Mouse (Mus musculus): Measurements from ENCODE around the gene Csf3. TPM values are rescaled to one million over a fixed set of nuclear protein-coding genes. Genes with fewer than 3 reads are reported as not detected.
"Not testable (repeated sequence)": the region's sequence is repeated elsewhere in the genome, so short reads cannot be mapped to it uniquely, and the experiment has no call there.

Gene Csf3
- polyA plus RNA-seq, 1 experiment from 2014 or later: not detected

GRCm38 (mm10) chr11:98731134-98731533, 30.1 kb downstream of the Csf3 start:
- Histone ChIP-seq H3K4me1 (ENCODE audit: control insufficient read depth, insufficient read depth, low read length) (no peaks in the 10 kb centered on the region), H3K9ac (ENCODE audit: low read length) (no peak overlapping the region), H3K27ac (ENCODE audit: low read depth, low read length) (no peak overlapping the region), H3K36me3 (ENCODE audit: control insufficient read depth, insufficient read depth, low read length) (no peaks in the 10 kb centered on the region), H3K27me3 (ENCODE audit: control insufficient read depth, insufficient read depth, low read length) (no peaks in the 10 kb centered on the region), H3K4me3 (ENCODE audit: low read depth, low read length) (no peak overlapping the region), H3K4me2 (ENCODE audit: low read depth) (no peak overlapping the region), H3K9me3 (ENCODE audit: control insufficient read depth, low read length) (peaks cover 5% of the 10 kb centered on the region; the same call in 1 of the 2 replicates)
- DNase-seq (ENCODE audit: low spot score) (no peak), ATAC-seq (ENCODE audit: insufficient read depth, low FRiP score, low TSS enrichment) (no peak)
- 60% methylated on average over 5 of the region's 5 CpGs for WGBS

- H3K9ac ChIP-seq (ENCODE audit: low read length): no peak overlapping the region
- H3K4me1 ChIP-seq (ENCODE audit: control insufficient read depth, insufficient read depth, low read length): no peaks in the 10 kb centered on the region
- no peak overlapping the region for H3K4me2 ChIP-seq (ENCODE audit: low read depth)
- H3K27ac ChIP-seq (ENCODE audit: low read depth, low read length): no peak overlapping the region
- ATAC-seq (ENCODE audit: insufficient read depth, low FRiP score, low TSS enrichment): no peak
- 74% methylated on average over 3 of the region's 3 CpGs for WGBS
- no peak for DNase-seq (ENCODE audit: low spot score)
- H3K27me3 ChIP-seq (ENCODE audit: control insufficient read depth, insufficient read depth, low read length): no peaks in the 10 kb centered on the region
- peaks cover 5% of the 10 kb centered on the region; the same call in 1 of the 2 replicates for H3K9me3 ChIP-seq (ENCODE audit: control insufficient read depth, low read length)
- no peak overlapping the region for H3K4me3 ChIP-seq (ENCODE audit: low read depth, low read length)
- H3K36me3 ChIP-seq (ENCODE audit: control insufficient read depth, insufficient read depth, low read length): no peaks in the 10 kb centered on the region
These were observed 33.0 kb downstream of the Csf3 start for GRCm38 (mm10) chr11:98734020-98734419.

- peaks cover 5% of the 10 kb centered on the region; the same call in 1 of the 2 replicates for H3K9me3 ChIP-seq (ENCODE audit: control insufficient read depth, low read length)
- no peaks in the 10 kb centered on the region for H3K36me3 ChIP-seq (ENCODE audit: control insufficient read depth, insufficient read depth, low read length)
- WGBS: 89% methylated on average over 4 of the region's 4 CpGs
- H3K27ac ChIP-seq (ENCODE audit: low read depth, low read length): no peak overlapping the region
- DNase-seq (ENCODE audit: low spot score): no peak
- peaks cover 5% of the 10 kb centered on the region for H3K4me1 ChIP-seq (ENCODE audit: control insufficient read depth, insufficient read depth, low read length)
- H3K27me3 ChIP-seq (ENCODE audit: control insufficient read depth, insufficient read depth, low read length): no peaks in the 10 kb centered on the region
- H3K9ac ChIP-seq (ENCODE audit: low read length): no peak overlapping the region
- H3K4me2 ChIP-seq (ENCODE audit: low read depth): no peak overlapping the region
- no peak for ATAC-seq (ENCODE audit: insufficient read depth, low FRiP score, low TSS enrichment)
- no peak overlapping the region for H3K4me3 ChIP-seq (ENCODE audit: low read depth, low read length)
These were observed 34.0 kb downstream of the Csf3 start for GRCm38 (mm10) chr11:98735111-98735510.

GRCm38 (mm10) chr11:98736176-98736575, 35.1 kb downstream of the Csf3 start:
- DNase-seq (ENCODE audit: low spot score) (no peak), ATAC-seq (ENCODE audit: insufficient read depth, low FRiP score, low TSS enrichment) (no peak)
- WGBS: 93% methylated on average over 1 of the region's 1 CpGs
- H3K27me3 ChIP-seq (ENCODE audit: control insufficient read depth, insufficient read depth, low read length): no peaks in the 10 kb centered on the region
- H3K27ac ChIP-seq (ENCODE audit: low read depth, low read length): no peak overlapping the region
- peaks cover 14% of the 10 kb centered on the region for H3K4me1 ChIP-seq (ENCODE audit: control insufficient read depth, insufficient read depth, low read length)
- no peak overlapping the region for H3K9ac ChIP-seq (ENCODE audit: low read length)
- no peaks in the 10 kb centered on the region for H3K36me3 ChIP-seq (ENCODE audit: control insufficient read depth, insufficient read depth, low read length)
- no peak overlapping the region for H3K4me3 ChIP-seq (ENCODE audit: low read depth, low read length)
- H3K4me2 ChIP-seq (ENCODE audit: low read depth): no peak overlapping the region
- H3K9me3 ChIP-seq (ENCODE audit: control insufficient read depth, low read length): peaks cover 5% of the 10 kb centered on the region; the same call in 1 of the 2 replicates

GRCm38 (mm10) chr11:98737220-98737619, 36.2 kb downstream of the Csf3 start:
- WGBS: 97% methylated on average over 2 of the region's 2 CpGs
- DNase-seq (ENCODE audit: low spot score); H3K27me3 ChIP-seq (ENCODE audit: control insufficient read depth, insufficient read depth, low read length); H3K9ac ChIP-seq (ENCODE audit: low read length); H3K4me2 ChIP-seq (ENCODE audit: low read depth); ATAC-seq (ENCODE audit: insufficient read depth, low FRiP score, low TSS enrichment); H3K4me3 ChIP-seq (ENCODE audit: low read depth, low read length); H3K9me3 ChIP-seq (ENCODE audit: control insufficient read depth, low read length); H3K27ac ChIP-seq (ENCODE audit: low read depth, low read length); H3K36me3 ChIP-seq (ENCODE audit: control insufficient read depth, insufficient read depth, low read length): not testable (repeated sequence)
- H3K4me1 ChIP-seq (ENCODE audit: control insufficient read depth, insufficient read depth, low read length): peaks cover 17% of the 10 kb centered on the region

GRCm38 (mm10) chr11:98738428-98738911, 37.4 kb downstream of the Csf3 start:
- Histone ChIP-seq H3K36me3 (ENCODE audit: control insufficient read depth, insufficient read depth, low read length) (no peaks in the 10 kb centered on the region), H3K4me1 (ENCODE audit: control insufficient read depth, insufficient read depth, low read length) (peaks cover 27% of the 10 kb centered on the region), H3K4me2 (ENCODE audit: low read depth) (no peak overlapping the region), H3K4me3 (ENCODE audit: low read depth, low read length) (no peak overlapping the region), H3K27ac (ENCODE audit: low read depth, low read length) (no peak overlapping the region), H3K9me3 (ENCODE audit: control insufficient read depth, low read length) (peaks cover 5% of the 10 kb centered on the region; the same call in 1 of the 2 replicates), H3K27me3 (ENCODE audit: control insufficient read depth, insufficient read depth, low read length) (no peaks in the 10 kb centered on the region), H3K9ac (ENCODE audit: low read length) (no peak overlapping the region)
- ATAC-seq (ENCODE audit: insufficient read depth, low FRiP score, low TSS enrichment) (no peak), DNase-seq (ENCODE audit: low spot score) (no peak)
- WGBS: 48% methylated on average over 4 of the region's 4 CpGs

GRCm38 (mm10) chr11:98738925-98739324, 37.9 kb downstream of the Csf3 start:
- 70% methylated on average over 9 of the region's 9 CpGs for WGBS
- H3K9ac ChIP-seq (ENCODE audit: low read length): no peak overlapping the region
- H3K4me1 ChIP-seq (ENCODE audit: control insufficient read depth, insufficient read depth, low read length): peaks cover 32% of the 10 kb centered on the region
- peaks cover 5% of the 10 kb centered on the region; the same call in 1 of the 2 replicates for H3K9me3 ChIP-seq (ENCODE audit: control insufficient read depth, low read length)
- ATAC-seq (ENCODE audit: insufficient read depth, low FRiP score, low TSS enrichment) (no peak), DNase-seq (ENCODE audit: low spot score) (no peak)
- H3K36me3 ChIP-seq (ENCODE audit: control insufficient read depth, insufficient read depth, low read length): no peaks in the 10 kb centered on the region
- H3K27me3 ChIP-seq (ENCODE audit: control insufficient read depth, insufficient read depth, low read length): no peaks in the 10 kb centered on the region
- no peak overlapping the region for H3K4me2 ChIP-seq (ENCODE audit: low read depth)
- H3K4me3 ChIP-seq (ENCODE audit: low read depth, low read length): no peak overlapping the region
- no peak overlapping the region for H3K27ac ChIP-seq (ENCODE audit: low read depth, low read length)

- H3K4me1 ChIP-seq (ENCODE audit: control insufficient read depth, insufficient read depth, low read length): peaks cover 43% of the 10 kb centered on the region
- H3K9me3 ChIP-seq (ENCODE audit: control insufficient read depth, low read length): no peaks in the 10 kb centered on the region
- ATAC-seq (ENCODE audit: insufficient read depth, low FRiP score, low TSS enrichment) (no peak), DNase-seq (ENCODE audit: low spot score) (peak; percentile 46)
- WGBS: 14% methylated on average over 8 of the region's 8 CpGs
- peak overlapping the region; percentile 89 for H3K4me3 ChIP-seq (ENCODE audit: low read depth, low read length)
- peak overlapping the region; percentile 89 for H3K27ac ChIP-seq (ENCODE audit: low read depth, low read length)
- H3K36me3 ChIP-seq (ENCODE audit: control insufficient read depth, insufficient read depth, low read length): no peaks in the 10 kb centered on the region
- peak overlapping the region; percentile 74 for H3K4me2 ChIP-seq (ENCODE audit: low read depth)
- peak overlapping the region; percentile 92 for H3K9ac ChIP-seq (ENCODE audit: low read length)
- H3K27me3 ChIP-seq (ENCODE audit: control insufficient read depth, insufficient read depth, low read length): no peaks in the 10 kb centered on the region
These were observed 38.9 kb downstream of the Csf3 start for GRCm38 (mm10) chr11:98740026-98740392.

GRCm38 (mm10) chr11:98740393-98741050, 39.5 kb downstream of the Csf3 start, which contains the start of gene Thra:
Gene Thra (plus strand): TSS chr11:98740638.
- peak within 1 kb of the TSS; percentile 92 for H3K9ac ChIP-seq (ENCODE audit: low read length)
- peaks cover 44% of the 10 kb centered on the region for H3K4me1 ChIP-seq (ENCODE audit: control insufficient read depth, insufficient read depth, low read length)
- DNase-seq (ENCODE audit: low spot score): peak; percentile 77
- no peaks in the 10 kb centered on the region for H3K9me3 ChIP-seq (ENCODE audit: control insufficient read depth, low read length)
- no peaks in the 10 kb centered on the region for H3K27me3 ChIP-seq (ENCODE audit: control insufficient read depth, insufficient read depth, low read length)
- peak within 1 kb of the TSS; percentile 89 for H3K27ac ChIP-seq (ENCODE audit: low read depth, low read length)
- 2% methylated on average over 22 of the region's 22 CpGs for WGBS
- peak; percentile 32; the same call in 1 of the 2 replicates for ATAC-seq (ENCODE audit: insufficient read depth, low FRiP score, low TSS enrichment)
- H3K4me2 ChIP-seq (ENCODE audit: low read depth): peak within 1 kb of the TSS; percentile 74
- H3K4me3 ChIP-seq (ENCODE audit: low read depth, low read length): peak within 1 kb of the TSS; percentile 89
- H3K36me3 ChIP-seq (ENCODE audit: control insufficient read depth, insufficient read depth, low read length): no peaks in the 10 kb centered on the region
